Mouse (Mus musculus): ENCODE measurements around the gene Olfr573-ps1.

The Olfr573-ps1 gene

GRCm38 (mm10) chr7:102942475-102942874, at the start of gene Olfr573-ps1:
Gene Olfr573-ps1 (minus strand): TSS chr7:102942575.
- no peak for DNase-seq (ENCODE audit: low read depth, low spot score)

GRCm38 (mm10) chr7:102989224-102989623, 46.8 kb upstream of the Olfr573-ps1 start, which contains the start of gene Olfr578:
Gene Olfr578 (minus strand): TSS chr7:102989324.
- DNase-seq (ENCODE audit: low read depth, low spot score): no peak

- DNase-seq (ENCODE audit: low read depth, low spot score): no peak
These were observed 33.5 kb upstream of the Olfr573-ps1 start, which contains the start of gene Olfr577 for GRCm38 (mm10) chr7:102975843-102976242. Gene Olfr577 (minus strand): TSS chr7:102975943.

- DNase-seq (ENCODE audit: low read depth, low spot score): no peak
These were observed 32.0 kb upstream of the Olfr573-ps1 start for GRCm38 (mm10) chr7:102974399-102974798.

GRCm38 (mm10) chr7:102962360-102962759, 20.0 kb upstream of the Olfr573-ps1 start, which contains the start of gene Olfr576:
Gene Olfr576 (plus strand): TSS chr7:102962660.
- DNase-seq (ENCODE audit: low read depth, low spot score): no peak

GRCm38 (mm10) chr7:102958593-102958992, 16.2 kb upstream of the Olfr573-ps1 start, which contains the start of gene Olfr575:
Gene Olfr575 (minus strand): TSS chr7:102958775.
- DNase-seq (ENCODE audit: low read depth, low spot score): no peak

GRCm38 (mm10) chr7:102958137-102958536, 15.8 kb upstream of the Olfr573-ps1 start:
- no peak for DNase-seq (ENCODE audit: low read depth, low spot score)

- no peak for DNase-seq (ENCODE audit: low read depth, low spot score)
These were observed 8.4 kb upstream of the Olfr573-ps1 start for GRCm38 (mm10) chr7:102950732-102951131.

GRCm38 (mm10) chr7:102948167-102948566, 5.8 kb upstream of the Olfr573-ps1 start, which contains the start of gene Olfr574:
Gene Olfr574 (plus strand): TSS chr7:102948467.
- DNase-seq (ENCODE audit: low read depth, low spot score): no peak

- no peak for DNase-seq (ENCODE audit: low read depth, low spot score)
These were observed 1.0 kb upstream of the Olfr573-ps1 start for GRCm38 (mm10) chr7:102943417-102943816.

GRCm38 (mm10) chr7:102927105-102927504, 15.3 kb downstream of the Olfr573-ps1 start:
- no peak for DNase-seq (ENCODE audit: low read depth, low spot score)

GRCm38 (mm10) chr7:102924109-102924508, 18.3 kb downstream of the Olfr573-ps1 start, which contains the start of gene Olfr572:
Gene Olfr572 (plus strand): TSS chr7:102924409.
- no peak for DNase-seq (ENCODE audit: low read depth, low spot score)

GRCm38 (mm10) chr7:102919632-102920031, 22.7 kb downstream of the Olfr573-ps1 start:
- DNase-seq (ENCODE audit: low read depth, low spot score): peak; percentile 72

- DNase-seq (ENCODE audit: low read depth, low spot score): no peak
These were observed 25.1 kb downstream of the Olfr573-ps1 start, which contains the start of gene Olfr571 for GRCm38 (mm10) chr7:102917032-102917875. Gene Olfr571 (minus strand): TSS chr7:102917536.

GRCm38 (mm10) chr7:102916405-102916804, 26.0 kb downstream of the Olfr573-ps1 start:
- DNase-seq (ENCODE audit: low read depth, low spot score): no peak

GRCm38 (mm10) chr7:102915261-102915660, 27.1 kb downstream of the Olfr573-ps1 start:
- DNase-seq (ENCODE audit: low read depth, low spot score): no peak

All from ES-CJ7 (cell line).